Mouse (Mus musculus) heart, adult 11 months (tissue): ENCODE measurements around the gene Tbc1d13.

Experiments
- DNase-seq: peaks from one replicate; pipeline ENCODE4 v3.0.0; 2022

Gene Tbc1d13

DNA sequence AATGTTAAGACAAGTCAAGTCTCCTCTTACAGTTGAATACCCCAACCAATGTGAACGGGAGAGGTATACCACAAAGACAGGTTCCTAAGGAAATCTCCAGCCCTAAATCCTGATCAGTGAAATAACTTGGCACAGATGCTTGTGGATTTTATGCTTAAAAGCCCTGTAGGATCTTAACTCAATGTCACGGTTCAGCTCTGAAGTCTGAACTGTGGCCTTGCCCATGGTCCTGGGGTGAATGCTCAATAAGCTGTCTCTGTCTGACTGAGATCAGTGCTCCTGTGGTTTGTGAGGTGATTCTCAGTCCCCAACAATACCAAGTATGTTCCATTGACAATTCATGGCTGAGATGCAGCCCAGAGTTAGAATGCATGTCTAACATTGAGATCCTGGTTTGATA is 48.9 kb downstream of the Tbc1d13 start:
- no peak for DNase-seq

GRCm38 (mm10) chr2:30183721-30184120 is 50.2 kb downstream of the Tbc1d13 start:
- no peak for DNase-seq

GRCm38 (mm10) chr2:30185276-30185675 is 51.7 kb downstream of the Tbc1d13 start:
- no peak for DNase-seq

DNA sequence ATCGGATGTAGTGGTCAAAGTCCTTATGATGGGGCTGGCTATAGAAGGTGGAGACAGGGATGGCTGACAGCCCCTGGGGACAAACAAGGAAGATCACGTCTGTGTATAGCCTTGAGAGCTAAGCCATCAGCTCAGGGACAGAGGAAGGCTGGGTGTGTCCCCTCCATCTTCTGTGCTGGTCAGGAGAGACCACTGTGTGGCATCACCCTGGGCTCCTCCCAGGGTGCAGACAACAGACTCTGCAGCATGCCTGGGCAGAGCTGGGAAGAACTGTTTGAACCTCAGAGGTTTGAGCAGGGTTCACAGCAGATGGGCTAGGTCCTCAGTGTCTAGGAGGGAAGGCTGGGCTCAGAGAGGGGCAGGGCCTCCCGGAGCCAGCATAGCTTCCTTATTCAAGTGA is 52.1 kb downstream of the Tbc1d13 start:
- no peak for DNase-seq

DNA sequence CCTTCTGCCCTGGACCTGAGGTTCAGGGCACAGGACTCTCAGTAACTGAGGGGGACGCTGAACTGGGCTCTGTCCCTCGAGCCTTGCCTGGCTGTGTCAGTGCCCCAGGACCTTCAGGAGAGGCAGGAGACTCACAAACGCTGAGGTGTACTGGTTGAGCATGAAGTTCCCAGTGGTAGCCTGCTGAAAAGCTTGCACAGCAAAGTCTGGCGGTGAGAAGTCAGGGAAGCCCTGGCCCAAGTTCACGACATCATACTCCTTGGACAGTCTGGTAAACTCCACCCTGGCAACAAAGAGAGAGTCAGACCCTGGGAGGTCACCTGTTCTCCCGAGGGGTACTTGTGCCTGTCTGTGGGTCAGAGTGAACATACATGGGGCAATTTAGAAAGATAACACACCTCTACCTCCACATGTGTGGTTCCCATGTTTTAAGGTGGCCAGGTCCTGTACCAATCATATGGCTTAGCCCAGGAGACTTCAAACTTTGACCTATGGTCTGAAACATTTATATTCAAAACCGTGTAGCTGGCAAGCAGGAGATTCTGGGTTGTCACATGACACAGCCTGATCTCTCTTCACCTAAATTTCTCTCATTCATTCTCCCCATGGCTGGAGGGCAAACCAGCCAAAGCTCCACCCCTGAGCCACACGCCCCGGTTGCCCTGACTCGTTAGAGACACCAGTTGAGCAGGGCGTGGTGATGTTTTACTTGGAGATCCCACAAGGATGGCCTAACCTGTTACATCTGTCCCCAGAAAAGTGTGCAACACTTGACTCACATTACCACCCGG is 58.4 kb downstream of the Tbc1d13 start:
- DNase-seq, result no peak

DNA sequence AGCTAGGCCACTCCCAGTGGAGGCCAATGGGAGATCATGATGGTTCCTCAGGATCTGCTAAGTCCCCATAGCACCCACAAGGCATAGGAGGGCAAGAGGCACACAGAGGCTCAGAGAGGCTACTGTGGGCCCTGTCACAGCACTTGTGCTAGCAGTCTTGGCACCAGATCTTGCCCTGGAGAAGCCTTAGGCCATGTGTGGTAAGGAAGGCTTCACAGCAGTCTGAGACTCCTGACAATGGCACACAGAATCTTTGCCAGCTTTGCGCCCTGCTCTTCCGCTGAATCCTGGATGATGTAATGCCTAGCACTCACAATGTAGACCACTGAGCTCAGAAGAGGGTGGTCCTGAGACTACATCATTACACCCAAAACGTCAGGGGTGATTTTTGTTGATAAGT is 61.1 kb downstream of the Tbc1d13 start:
- no peak for DNase-seq

DNA sequence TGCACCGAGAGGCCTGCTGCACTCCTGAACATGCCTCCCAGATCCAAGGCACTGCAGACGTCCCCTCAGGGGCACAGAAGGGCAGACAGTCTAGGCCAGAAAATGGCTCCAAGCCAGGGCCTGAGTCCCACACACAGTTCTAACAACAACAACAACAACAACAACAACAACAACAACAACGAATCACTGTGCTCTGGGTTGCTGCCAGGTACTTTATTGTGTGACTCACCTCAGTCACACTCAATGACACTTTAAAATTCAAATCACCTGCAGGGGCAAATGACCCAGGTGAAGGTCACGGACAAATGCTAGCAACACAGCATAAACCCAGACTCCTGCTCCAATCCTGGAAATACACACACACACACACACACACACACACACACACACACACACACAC is 64.5 kb downstream of the Tbc1d13 start:
- no peak for DNase-seq

DNA sequence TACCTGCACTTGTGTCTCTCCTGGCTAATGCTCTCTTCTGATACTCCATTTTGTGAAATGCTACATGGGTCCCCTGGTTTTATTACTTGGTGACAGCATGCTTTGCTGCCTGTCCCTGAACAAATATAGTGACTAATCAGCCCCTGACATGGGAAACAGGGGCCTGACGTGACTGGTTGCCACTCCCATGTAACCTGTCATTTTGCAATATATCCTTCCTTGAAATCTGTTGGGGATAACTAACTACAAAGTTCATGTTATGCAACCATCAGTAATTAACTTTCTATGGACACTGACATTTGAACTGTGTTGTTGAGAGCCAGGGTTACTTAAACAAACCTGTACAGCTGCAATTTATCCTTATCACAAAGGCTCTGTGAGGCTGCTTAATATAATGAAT is 66.4 kb downstream of the Tbc1d13 start:
- no peak for DNase-seq

- no peak for DNase-seq
These were observed 66.9 kb downstream of the Tbc1d13 start for GRCm38 (mm10) chr2:30200388-30200925.
